Mouse (Mus musculus): ENCODE data around the gene Egfl8.
A peak's percentile ranks its signal among the peaks of the same experiment; 100 is the strongest.

The Egfl8 gene

GRCm38 (mm10) chr17:34593752-34594525 is 21.8 kb downstream of the Egfl8 start:
- peak; percentile 59 for DNase-seq

- peak; percentile 67 for DNase-seq
Observed at GRCm38 (mm10) chr17:34592581-34593549, 22.9 kb downstream of the Egfl8 start.

- DNase-seq = peak; percentile 95
Observed at GRCm38 (mm10) chr17:34591994-34592375, 23.8 kb downstream of the Egfl8 start.

DNA sequence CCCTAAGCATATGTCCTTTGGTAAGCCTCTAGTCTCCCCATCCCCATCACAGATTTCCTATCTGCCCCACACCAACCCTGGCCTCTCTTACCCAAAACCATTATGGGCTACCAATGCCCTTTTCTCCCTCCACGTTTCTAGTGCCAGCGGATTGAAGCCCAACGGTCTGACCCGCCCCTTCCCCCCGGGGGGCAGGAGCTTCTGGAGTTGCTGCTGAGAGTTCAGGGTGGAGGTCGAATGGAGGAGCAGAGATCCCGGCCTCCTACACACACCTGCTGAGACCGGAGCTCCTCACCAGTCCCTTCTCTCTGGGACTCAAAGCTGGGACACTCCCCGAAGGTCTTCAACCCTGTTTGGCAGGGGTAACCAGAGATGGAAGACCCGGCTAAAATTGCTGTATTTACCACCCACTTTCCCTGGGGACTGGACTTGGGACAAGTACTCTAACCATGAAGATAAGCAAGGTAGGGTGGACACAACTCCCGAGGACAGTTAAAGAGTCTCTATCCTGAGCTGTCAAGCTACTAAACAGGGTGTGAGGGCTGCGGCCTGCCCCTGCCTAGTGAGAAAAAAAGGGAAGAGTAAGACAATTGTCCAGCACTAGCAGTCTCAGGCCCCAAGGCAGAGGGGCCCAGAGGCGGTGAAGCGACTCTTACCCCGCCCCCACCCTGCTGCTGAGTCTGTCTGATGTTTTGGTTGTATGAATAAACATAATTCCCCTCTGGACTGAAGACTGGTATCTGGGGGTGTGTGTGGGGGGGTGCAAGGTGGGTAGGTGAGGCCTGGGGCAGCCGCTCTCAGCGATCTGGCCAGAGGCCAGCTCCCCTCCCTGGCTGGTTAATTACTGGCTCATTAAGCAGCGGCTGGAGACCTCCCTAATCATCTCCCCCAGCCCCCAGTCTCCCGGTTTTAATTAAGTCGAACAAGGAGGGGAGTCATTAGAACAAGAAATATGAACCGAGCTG is 24.5 kb downstream of the Egfl8 start, which contains the start of gene Pbx2:
Pbx2 (plus strand) TSS at position 238 of the 965 bp plus-strand sequence.
- DNase-seq = peak; percentile 77

- DNase-seq = no peak
Observed at GRCm38 (mm10) chr17:34590154-34590987, 25.4 kb downstream of the Egfl8 start.

DNA sequence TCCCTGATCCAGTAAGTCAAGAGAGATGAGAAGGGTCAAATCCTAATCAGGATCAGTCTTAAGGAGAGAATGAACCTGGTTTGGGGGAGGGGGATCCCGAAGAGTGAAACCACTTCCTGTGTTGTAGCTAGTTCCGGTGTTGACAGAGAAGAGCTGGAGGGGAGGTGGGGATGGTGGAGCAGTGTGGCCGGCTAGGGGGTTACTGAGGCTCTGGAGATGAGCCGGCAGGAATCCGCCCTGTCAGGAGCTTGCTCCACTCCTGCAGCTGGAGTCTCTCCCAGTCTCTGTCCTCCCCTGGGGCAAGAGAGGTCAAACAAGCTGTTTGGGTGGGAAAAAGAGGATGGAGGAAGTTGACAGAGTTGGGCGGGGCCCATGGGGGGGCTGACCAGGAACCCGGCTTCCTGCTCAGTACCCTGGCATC is 26.1 kb downstream of the Egfl8 start, which contains the start of gene Gpsm3:
Gpsm3 (plus strand) TSS at position 126 of the 421 bp plus-strand sequence.
- peak; percentile 45 for DNase-seq

- DNase-seq = no peak
Observed at GRCm38 (mm10) chr17:34589206-34589605, 26.6 kb downstream of the Egfl8 start.

DNA sequence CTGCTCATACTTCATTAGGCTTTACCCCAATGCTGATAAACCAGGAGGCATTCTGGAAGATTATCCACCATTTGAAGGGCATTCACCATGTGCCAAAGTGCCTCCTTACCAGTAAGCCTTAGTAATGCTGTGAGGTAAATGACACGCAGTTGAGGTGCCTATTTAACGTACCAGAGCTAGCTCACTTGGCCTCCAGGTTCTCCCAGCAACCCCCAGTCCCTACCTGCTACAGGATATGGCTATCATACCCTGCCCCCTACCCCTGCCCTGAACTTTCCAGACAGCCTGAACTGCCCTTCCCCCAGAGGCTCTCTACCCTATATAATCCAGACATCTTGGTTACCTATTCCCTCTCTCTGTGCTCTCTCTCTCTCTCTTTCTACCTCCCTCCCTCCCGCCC is 27.0 kb downstream of the Egfl8 start:
- DNase-seq = no peak

- no peak for DNase-seq
Observed at GRCm38 (mm10) chr17:34587814-34588213, 28.0 kb downstream of the Egfl8 start.

- DNase-seq = peak; percentile 98
Observed at GRCm38 (mm10) chr17:34587423-34587811, 28.4 kb downstream of the Egfl8 start.

DNA sequence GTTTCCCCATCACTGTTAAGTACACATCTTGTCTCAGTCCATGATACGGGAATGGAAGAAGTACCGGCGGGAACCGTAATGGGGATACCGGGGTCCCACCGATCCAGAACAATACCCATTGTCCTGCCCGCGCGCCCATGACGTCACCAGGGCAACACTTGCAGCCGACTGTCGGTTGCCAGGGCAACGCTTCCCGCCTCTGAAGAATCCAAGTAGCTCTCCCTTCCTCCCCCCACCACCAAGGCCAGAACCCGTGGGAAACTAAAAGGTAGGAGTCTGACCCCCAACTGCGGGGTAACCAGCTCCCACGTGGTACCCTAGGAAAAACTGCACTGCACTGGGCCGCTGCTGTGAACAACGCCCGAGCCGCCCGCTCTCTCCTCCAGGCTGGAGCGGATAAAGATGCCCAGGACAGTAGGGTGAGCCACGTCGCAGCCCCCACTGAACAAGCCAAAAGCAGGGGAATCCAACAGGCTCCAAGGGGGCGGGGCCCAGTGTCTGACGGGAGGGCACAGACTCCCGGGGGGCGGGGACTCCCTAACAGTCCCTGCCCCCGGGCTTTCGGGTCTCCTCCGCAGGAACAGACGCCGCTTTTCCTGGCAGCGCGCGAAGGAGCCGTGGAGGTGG is 28.9 kb downstream of the Egfl8 start:
- DNase-seq = peak; percentile 97

DNA sequence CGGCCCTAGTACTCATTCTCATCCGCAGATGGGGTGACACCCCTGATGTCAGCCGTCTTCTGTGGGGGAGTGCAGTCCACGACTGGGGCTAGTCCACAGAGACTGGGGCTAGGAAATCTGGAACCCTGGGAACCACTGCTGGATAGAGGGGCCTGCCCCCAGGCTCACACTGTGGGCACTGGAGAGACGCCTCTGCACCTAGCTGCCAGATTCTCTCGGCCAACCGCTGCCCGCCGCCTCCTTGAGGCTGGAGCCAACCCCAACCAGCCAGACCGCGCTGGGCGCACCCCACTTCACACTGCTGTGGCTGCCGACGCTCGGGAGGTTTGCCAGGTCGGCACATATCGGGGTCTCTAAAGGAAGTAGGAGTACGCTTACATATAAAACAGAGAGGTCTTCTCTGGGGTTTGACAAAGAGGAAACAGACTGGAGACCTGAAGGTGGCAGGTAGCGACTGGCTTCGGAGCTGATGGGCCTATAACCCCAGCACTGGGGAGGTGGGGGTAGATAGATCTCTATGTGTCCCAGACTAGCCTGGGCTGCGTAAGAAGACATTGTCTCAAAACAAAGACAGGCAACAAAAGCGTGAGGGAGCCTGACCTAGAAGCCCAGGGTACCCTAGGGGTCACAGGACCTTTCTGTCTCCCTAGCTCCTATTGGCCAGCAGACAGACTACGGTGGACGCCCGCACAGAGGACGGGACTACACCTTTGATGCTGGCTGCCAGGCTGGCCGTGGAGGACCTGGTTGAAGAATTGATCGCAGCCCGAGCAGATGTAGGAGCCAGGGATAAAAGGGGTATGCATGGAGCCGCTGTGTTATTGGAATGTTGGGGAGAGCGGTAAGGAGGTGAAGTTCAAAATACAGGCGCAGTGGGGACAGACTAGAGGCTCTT is 29.6 kb downstream of the Egfl8 start:
- DNase-seq = peak; percentile 62

GRCm38 (mm10) chr17:34585121-34585520 is 30.6 kb downstream of the Egfl8 start:
- DNase-seq = no peak

- DNase-seq = no peak
Observed at GRCm38 (mm10) chr17:34583819-34584218, 32.0 kb downstream of the Egfl8 start.

- no peak for DNase-seq
Observed at GRCm38 (mm10) chr17:34583397-34583796, 32.4 kb downstream of the Egfl8 start.

- no peak for DNase-seq
Observed at GRCm38 (mm10) chr17:34582528-34582927, 33.2 kb downstream of the Egfl8 start.

DNA sequence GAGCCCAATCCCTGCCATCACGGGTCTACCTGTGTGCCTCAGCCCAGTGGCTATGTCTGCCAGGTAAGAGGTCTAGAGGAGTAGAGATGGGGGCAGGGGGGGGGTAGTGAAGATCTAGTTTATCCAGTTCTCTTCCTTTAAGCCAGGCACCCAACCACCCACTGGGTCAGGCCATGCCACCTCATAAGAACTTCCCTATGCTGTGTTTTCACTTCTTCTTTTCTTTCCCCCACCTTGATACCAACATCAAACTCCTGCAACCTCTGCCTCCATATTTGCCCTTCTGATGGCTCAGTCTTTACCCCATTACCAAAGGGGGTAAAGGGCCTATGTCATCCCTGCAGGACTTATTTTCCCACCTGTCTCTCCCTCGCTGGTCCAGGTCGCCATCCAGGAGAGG is 37.7 kb downstream of the Egfl8 start:
- no peak for DNase-seq

GRCm38 (mm10) chr17:34576577-34576976 is 39.2 kb downstream of the Egfl8 start:
- no peak for DNase-seq

GRCm38 (mm10) chr17:34572361-34572760 is 43.4 kb downstream of the Egfl8 start:
- DNase-seq = no peak

DNA sequence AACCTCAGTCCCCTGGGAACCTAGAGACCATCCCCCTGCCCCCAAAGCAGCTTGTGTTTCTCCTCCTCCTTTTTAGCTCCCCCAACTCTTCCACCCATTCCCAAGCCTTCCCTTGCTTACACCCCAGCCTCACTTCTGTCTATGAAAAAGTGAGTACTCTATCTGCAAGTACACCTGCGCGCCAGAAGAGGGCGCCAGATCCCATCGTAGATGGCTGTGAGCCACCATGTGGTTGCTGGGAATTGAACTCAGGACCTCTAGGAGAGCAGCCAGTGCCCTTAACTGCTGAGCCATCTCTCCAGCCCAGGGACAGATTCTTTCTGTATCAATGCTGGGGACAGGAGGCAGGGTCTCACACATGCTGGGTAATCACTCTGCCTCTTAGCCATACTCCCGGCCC is 43.9 kb downstream of the Egfl8 start:
- no peak for DNase-seq
